Mouse (Mus musculus): Measurements from ENCODE around the gene Gm13539. TPM values are rescaled to one million over a fixed set of nuclear protein-coding genes. Genes with fewer than 3 reads are reported as not detected.
A peak's percentile ranks its signal among the peaks of the same experiment; 100 is the strongest.

Gm13539 gene
- polyA plus RNA-seq, 1 experiment from 2014 or later, result not detected

DNA sequence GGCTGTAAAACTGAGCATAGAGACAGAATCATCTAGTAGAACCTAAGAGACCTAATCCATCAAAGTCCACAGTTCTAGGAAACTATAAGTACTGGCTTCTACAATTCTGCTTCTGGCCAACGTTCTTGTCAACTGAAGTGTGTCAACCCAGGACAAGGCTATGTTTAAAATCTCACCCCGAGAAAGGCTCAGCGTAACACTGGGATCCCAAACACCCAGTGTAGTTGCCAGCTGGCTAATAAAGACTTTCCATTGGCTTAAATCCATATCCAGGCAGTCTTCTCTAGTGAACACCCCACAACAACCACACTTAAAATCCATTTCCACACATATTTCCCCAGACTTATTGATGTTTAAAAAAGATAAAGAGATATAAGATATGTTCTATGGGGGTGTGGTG lies 48.7 kb downstream of the Gm13539 start:
- WGBS, result 78% methylated on average over 3 of the region's 3 CpGs
- Histone ChIP-seq H3K27me3 (no peaks in the 10 kb centered on the region), H3K27ac (no peak overlapping the region), H3K36me3 (no peaks in the 10 kb centered on the region), H3K4me3 (no peak overlapping the region), H3K9ac (no peak overlapping the region), H3K4me2 (replicated peaks) (no peak overlapping the region), H3K9me3 (no peaks in the 10 kb centered on the region), H3K4me1 (no peaks in the 10 kb centered on the region)
- no peak for ATAC-seq (ENCODE audit: low FRiP score, low read depth)

DNA sequence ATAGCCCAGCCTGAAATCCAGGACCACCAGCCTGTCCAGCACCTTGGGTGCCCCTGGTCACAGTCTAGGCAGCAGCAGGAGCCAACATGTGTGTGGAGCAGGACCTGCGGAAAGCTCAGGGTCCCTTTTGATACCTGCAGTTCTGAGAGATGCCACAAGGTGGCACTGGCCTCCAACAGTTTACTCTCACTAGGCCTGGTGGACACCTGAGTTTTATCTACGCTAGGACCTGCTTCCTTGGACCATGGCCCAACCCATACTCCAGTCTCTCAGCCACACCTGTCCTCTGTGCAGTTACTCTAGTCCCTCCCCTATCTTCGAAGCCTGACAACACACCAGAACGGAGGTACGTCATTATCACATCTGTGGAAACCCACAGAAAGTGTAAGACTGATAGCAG lies 54.2 kb downstream of the Gm13539 start:
- Histone ChIP-seq H3K9me3 (no peaks in the 10 kb centered on the region), H3K4me1 (no peaks in the 10 kb centered on the region), H3K4me2 (replicated peaks) (no peak overlapping the region), H3K36me3 (no peaks in the 10 kb centered on the region), H3K9ac (no peak overlapping the region), H3K27ac (no peak overlapping the region), H3K4me3 (no peak overlapping the region), H3K27me3 (no peaks in the 10 kb centered on the region)
- 41% methylated on average over 5 of the region's 5 CpGs for WGBS
- peak; percentile 59; the same call in 1 of the 2 replicates for ATAC-seq (ENCODE audit: low FRiP score, low read depth)

Other genes starting within 250 kb of the Gm13539 start
- 37.3 and 40.6 TPM in 2 replicates for gene Traf2, start 235.3 kb upstream of the Gm13539 start, polyA plus RNA-seq (2015; fragmentation: Nextera tagmentation; extraction: Ambion mirVana)
- 330 TPM in 2 replicates for gene Edf1, start 224.4 kb upstream of the Gm13539 start, polyA plus RNA-seq (2015; fragmentation: Nextera tagmentation; extraction: Ambion mirVana)
- gene Mamdc4, start 207.4 kb upstream of the Gm13539 start, polyA plus RNA-seq (2015; fragmentation: Nextera tagmentation; extraction: Ambion mirVana), result 4.9 and 5.8 TPM in 2 replicates
- 163 and 177 TPM in 2 replicates for gene Phpt1, start 207.0 kb upstream of the Gm13539 start, polyA plus RNA-seq (2015; fragmentation: Nextera tagmentation; extraction: Ambion mirVana)
- gene Ajm1, start 200.5 kb upstream of the Gm13539 start, polyA plus RNA-seq (2015; fragmentation: Nextera tagmentation; extraction: Ambion mirVana), result 0.85 and 1.0 TPM in 2 replicates
- gene Rabl6, start 173.7 kb upstream of the Gm13539 start, polyA plus RNA-seq (2015; fragmentation: Nextera tagmentation; extraction: Ambion mirVana), result 76.9 and 83.8 TPM in 2 replicates
- gene Ccdc183, start 164.6 kb upstream of the Gm13539 start, polyA plus RNA-seq (2015; fragmentation: Nextera tagmentation; extraction: Ambion mirVana), result 0.18 and 0.36 TPM in 2 replicates
- 27.2 and 28.7 TPM in 2 replicates for gene Tmem141, start 160.3 kb upstream of the Gm13539 start, polyA plus RNA-seq (2015; fragmentation: Nextera tagmentation; extraction: Ambion mirVana)
- 0.98 and 1.8 TPM in 2 replicates for gene Fcna, start 154.2 kb upstream of the Gm13539 start, polyA plus RNA-seq (2015; fragmentation: Nextera tagmentation; extraction: Ambion mirVana)
- 0.24 TPM in 1 of 2 replicates, not detected in the other for gene Lcn8, start 129.1 kb upstream of the Gm13539 start, polyA plus RNA-seq (2015; fragmentation: Nextera tagmentation; extraction: Ambion mirVana)
- not detected in 2 replicates for gene Lcn5, start 124.3 kb upstream of the Gm13539 start, polyA plus RNA-seq (2015; fragmentation: Nextera tagmentation; extraction: Ambion mirVana)
- gene Lcn6, start 105.5 kb upstream of the Gm13539 start, polyA plus RNA-seq (2015; fragmentation: Nextera tagmentation; extraction: Ambion mirVana), result not detected in 2 replicates
- not detected in 2 replicates for gene Lcn10, start 99.5 kb upstream of the Gm13539 start, polyA plus RNA-seq (2015; fragmentation: Nextera tagmentation; extraction: Ambion mirVana)
- gene Obp2a, start 82.2 kb upstream of the Gm13539 start, polyA plus RNA-seq (2015; fragmentation: Nextera tagmentation; extraction: Ambion mirVana), result not detected in 2 replicates
- gene Bmyc, start 75.5 kb upstream of the Gm13539 start, polyA plus RNA-seq (2015; fragmentation: Nextera tagmentation; extraction: Ambion mirVana), result 98.8 and 99.8 TPM in 2 replicates
- not detected in 2 replicates for gene Obp2b, start 45.2 kb upstream of the Gm13539 start, polyA plus RNA-seq (2015; fragmentation: Nextera tagmentation; extraction: Ambion mirVana)
- gene Lcn3, start 16.7 kb upstream of the Gm13539 start, polyA plus RNA-seq (2015; fragmentation: Nextera tagmentation; extraction: Ambion mirVana), result not detected in 2 replicates
- gene Lcn11, start 5.2 kb upstream of the Gm13539 start, polyA plus RNA-seq (2015; fragmentation: Nextera tagmentation; extraction: Ambion mirVana), result not detected in 2 replicates
- not detected in 2 replicates for gene Glt6d1, start 33.6 kb downstream of the Gm13539 start, polyA plus RNA-seq (2015; fragmentation: Nextera tagmentation; extraction: Ambion mirVana)
- not detected in 2 replicates for gene Lcn9, start 40.9 kb downstream of the Gm13539 start, polyA plus RNA-seq (2015; fragmentation: Nextera tagmentation; extraction: Ambion mirVana)
- gene Sohlh1, start 65.0 kb downstream of the Gm13539 start, polyA plus RNA-seq (2015; fragmentation: Nextera tagmentation; extraction: Ambion mirVana), result 0.14 and 0.29 TPM in 2 replicates
- gene Kcnt1, start 81.5 kb downstream of the Gm13539 start, polyA plus RNA-seq (2015; fragmentation: Nextera tagmentation; extraction: Ambion mirVana), result 0.61 and 0.84 TPM in 2 replicates
- 18.0 and 19.5 TPM in 2 replicates for gene Camsap1, start 201.0 kb downstream of the Gm13539 start, polyA plus RNA-seq (2015; fragmentation: Nextera tagmentation; extraction: Ambion mirVana)
- 95.7 and 104 TPM in 2 replicates for gene Ubac1, start 239.5 kb downstream of the Gm13539 start, polyA plus RNA-seq (2015; fragmentation: Nextera tagmentation; extraction: Ambion mirVana)